Mouse (Mus musculus) kidney, embryonic 14.5 days (tissue): ENCODE measurements at regions not wholly inside any gene's neighbourhood (a gene's known extent, or its start where the extent isn't known, plus 50 kb on each side); places are given as distances from the start of the nearest gene placed in this dataset.
A peak's percentile ranks its signal among the peaks of the same experiment; 100 is the strongest.

Experiments used
- ATAC-seq: fragments of 200-750 bp; cut with Nextera tagmentation; 2 replicates; pipeline ENCODE4 v1.8.0; 2017; ENCODE audit warnings: moderate number of reproducible peaks, mild to moderate bottlenecking, moderate TSS enrichment, moderate library complexity; ENCODE audit not compliant: low FRiP score, low TSS enrichment
- H3K27ac ChIP-seq: fragments of 300-500 bp; sonication (generic); 2 replicates; pipeline ENCODE4 v1.5.1; 2014; ENCODE audit warnings: low read depth, mild to moderate bottlenecking, low read length, moderate library complexity, mixed read lengths
- H3K27me3 ChIP-seq: fragments of 300-500 bp; sonication (generic); 2 replicates; pipeline ENCODE4 v1.6.1; 2014; ENCODE audit warnings: mild to moderate bottlenecking, low read length; ENCODE audit not compliant: control insufficient read depth, insufficient read depth
- H3K36me3 ChIP-seq: fragments of 300-500 bp; sonication (generic); 2 replicates; pipeline ENCODE4 v1.6.1; 2014; ENCODE audit warnings: low read length, mixed read lengths; ENCODE audit not compliant: control insufficient read depth, insufficient read depth
- H3K4me1 ChIP-seq: fragments of 300-500 bp; sonication (generic); 2 replicates; pipeline ENCODE4 v1.6.1; 2014; ENCODE audit warnings: low read length, mixed read lengths; ENCODE audit not compliant: control insufficient read depth, insufficient read depth
- H3K4me2 ChIP-seq: fragments of 300-500 bp; sonication (generic); replicated peaks from 2 replicates; pipeline ENCODE4 v1.6.1; 2014; ENCODE audit warnings: low read depth, mild to moderate bottlenecking, low read length
- H3K4me3 ChIP-seq: fragments of 300-500 bp; sonication (generic); 2 replicates; pipeline ENCODE4 v1.5.1; 2014; ENCODE audit warnings: mild to moderate bottlenecking, low read length
- H3K9ac ChIP-seq: fragments of 300-500 bp; sonication (generic); 2 replicates; pipeline ENCODE4 v1.6.1; 2014; ENCODE audit warnings: low read depth, mild to moderate bottlenecking, low read length, moderate library complexity
- H3K9me3 ChIP-seq: fragments of 300-500 bp; sonication (generic); 2 replicates; pipeline ENCODE4 v1.6.1; 2016; ENCODE audit warnings: low read length; ENCODE audit not compliant: control insufficient read depth
- WGBS: fragments of 180-500 bp; shearing (Covaris S2); extraction: QIAGEN DNeasy Blood & Tissue Kit; methylation state at CpG from one replicate; pipeline ENCODE4 v1.1.7; 2014; 5-methylcytosine and 5-hydroxymethylcytosine counted together

GRCm38 (mm10) chr3:143447005-143447709, 565.4 kb upstream of the Pkn2 start:
- no peak for ATAC-seq
- no peaks in the 10 kb centered on the region for H3K27me3 ChIP-seq
- no peak overlapping the region for H3K4me2 ChIP-seq
- H3K36me3 ChIP-seq, result no peaks in the 10 kb centered on the region
- no peak overlapping the region for H3K4me3 ChIP-seq
- no peak overlapping the region for H3K9ac ChIP-seq
- no peaks in the 10 kb centered on the region for H3K4me1 ChIP-seq
- H3K27ac ChIP-seq, result no peak overlapping the region
- 54% methylated on average over 7 of the region's 7 CpGs for WGBS
- H3K9me3 ChIP-seq, result no peaks in the 10 kb centered on the region

DNA sequence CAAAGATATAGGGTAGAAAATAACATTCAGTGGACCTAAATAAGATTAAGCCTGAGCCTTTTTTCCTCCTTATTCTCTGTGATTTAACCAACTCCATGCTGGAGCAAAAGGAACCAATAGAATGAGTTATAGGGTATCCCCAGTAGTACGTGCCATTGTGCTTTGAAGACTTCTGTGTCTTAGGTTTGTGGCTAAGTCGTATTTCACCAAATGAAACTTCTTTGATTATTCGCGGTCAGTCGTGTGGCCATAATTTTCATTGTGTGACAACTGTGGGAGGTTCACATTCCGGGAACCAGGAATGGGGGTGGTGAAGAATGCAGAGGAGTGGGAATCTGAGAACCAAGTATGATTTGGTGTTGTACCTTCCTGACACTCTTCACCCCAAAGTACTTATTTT, 535.6 kb upstream of the Pkn2 start:
- Histone ChIP-seq H3K27ac (no peak overlapping the region), H3K4me1 (no peaks in the 10 kb centered on the region), H3K4me2 (no peak overlapping the region), H3K9me3 (no peaks in the 10 kb centered on the region), H3K9ac (no peak overlapping the region), H3K36me3 (no peaks in the 10 kb centered on the region), H3K27me3 (no peaks in the 10 kb centered on the region), H3K4me3 (no peak overlapping the region)
- 33% methylated on average over 6 of the region's 6 CpGs for WGBS
- ATAC-seq, result peak; percentile 57; the same call in 1 of the 2 replicates

DNA sequence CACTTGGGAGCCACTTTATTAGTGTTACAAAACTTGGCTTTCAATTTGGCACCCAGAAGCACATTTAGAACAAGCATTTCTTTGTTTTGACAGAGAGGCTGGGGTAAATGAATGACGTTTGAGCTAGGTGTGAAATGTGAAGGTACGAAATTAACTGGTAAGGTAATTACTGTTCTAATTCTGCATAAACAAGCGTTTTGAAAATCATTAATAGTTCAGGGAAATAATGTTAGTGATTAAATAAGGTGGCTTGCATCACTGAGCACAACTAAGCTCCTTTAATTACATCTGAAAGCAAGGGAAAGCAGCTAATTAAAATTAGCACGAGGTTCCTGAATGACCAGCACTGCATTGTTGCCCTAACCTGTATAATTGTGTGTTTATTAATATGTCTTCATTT, 529.9 kb upstream of the Pkn2 start:
- Histone ChIP-seq H3K36me3 (no peaks in the 10 kb centered on the region), H3K4me1 (no peaks in the 10 kb centered on the region), H3K27me3 (no peaks in the 10 kb centered on the region), H3K9ac (no peak overlapping the region), H3K4me2 (no peak overlapping the region), H3K9me3 (no peaks in the 10 kb centered on the region), H3K27ac (no peak overlapping the region), H3K4me3 (no peak overlapping the region)
- no peak for ATAC-seq
- 55% methylated on average over 4 of the region's 4 CpGs for WGBS

GRCm38 (mm10) chr3:143398966-143399365, 517.2 kb upstream of the Pkn2 start:
- H3K36me3 ChIP-seq, result no peaks in the 10 kb centered on the region
- H3K9ac ChIP-seq, result no peak overlapping the region
- 79% methylated on average over 2 of the region's 2 CpGs for WGBS
- no peak overlapping the region for H3K4me3 ChIP-seq
- no peaks in the 10 kb centered on the region for H3K9me3 ChIP-seq
- no peak for ATAC-seq
- no peaks in the 10 kb centered on the region for H3K27me3 ChIP-seq
- H3K4me2 ChIP-seq, result no peak overlapping the region
- H3K4me1 ChIP-seq, result no peaks in the 10 kb centered on the region
- no peak overlapping the region for H3K27ac ChIP-seq

- no peaks in the 10 kb centered on the region for H3K9me3 ChIP-seq
- no peaks in the 10 kb centered on the region for H3K36me3 ChIP-seq
- H3K9ac ChIP-seq, result no peak overlapping the region
- WGBS, result 86% methylated on average over 1 of the region's 1 CpGs
- H3K27me3 ChIP-seq, result no peaks in the 10 kb centered on the region
- no peaks in the 10 kb centered on the region for H3K4me1 ChIP-seq
- no peak for ATAC-seq
- H3K4me2 ChIP-seq, result no peak overlapping the region
- H3K27ac ChIP-seq, result no peak overlapping the region
- H3K4me3 ChIP-seq, result no peak overlapping the region
Observed at GRCm38 (mm10) chr3:143384357-143384756, 502.6 kb upstream of the Pkn2 start.

GRCm38 (mm10) chr3:143379193-143379592, 497.4 kb upstream of the Pkn2 start:
- Histone ChIP-seq H3K27ac (no peak overlapping the region), H3K27me3 (no peaks in the 10 kb centered on the region), H3K36me3 (no peaks in the 10 kb centered on the region), H3K4me2 (no peak overlapping the region), H3K4me1 (no peaks in the 10 kb centered on the region), H3K9me3 (no peaks in the 10 kb centered on the region), H3K4me3 (no peak overlapping the region), H3K9ac (no peak overlapping the region)
- ATAC-seq, result peak; percentile 85
- 10% methylated on average over 13 of the region's 13 CpGs for WGBS

GRCm38 (mm10) chr3:143377446-143377845, 495.6 kb upstream of the Pkn2 start:
- H3K4me1 ChIP-seq, result no peaks in the 10 kb centered on the region
- H3K27me3 ChIP-seq, result no peaks in the 10 kb centered on the region
- no peak overlapping the region for H3K27ac ChIP-seq
- no peaks in the 10 kb centered on the region for H3K9me3 ChIP-seq
- H3K4me3 ChIP-seq, result no peak overlapping the region
- WGBS, result 85% methylated on average over 5 of the region's 5 CpGs
- ATAC-seq, result no peak
- no peak overlapping the region for H3K9ac ChIP-seq
- no peaks in the 10 kb centered on the region for H3K36me3 ChIP-seq
- no peak overlapping the region for H3K4me2 ChIP-seq

- WGBS, result 35% methylated on average over 10 of the region's 10 CpGs
- ATAC-seq, result peak; percentile 60; the same call in 1 of the 2 replicates
Observed at GRCm38 (mm10) chr3:143375527-143376061, 493.8 kb upstream of the Pkn2 start.

DNA sequence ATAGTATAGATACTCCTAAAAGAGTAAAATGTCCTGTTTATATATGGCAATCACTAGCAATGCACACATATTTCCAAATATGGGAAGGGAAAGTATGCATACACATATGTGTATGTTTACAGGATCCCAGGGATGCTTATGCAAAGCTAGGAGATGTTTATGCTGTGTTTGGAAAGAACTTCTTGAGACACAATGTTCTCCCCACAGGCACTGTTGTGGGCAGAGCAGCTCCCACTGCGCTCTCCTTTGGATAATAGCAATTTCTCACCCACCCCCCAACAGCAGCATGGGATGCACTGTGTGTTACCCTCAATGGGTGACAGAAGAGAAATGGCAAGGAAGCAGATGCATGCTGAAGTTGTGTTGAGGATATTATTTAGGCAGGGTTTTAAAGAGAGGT, 491.7 kb upstream of the Pkn2 start:
- Histone ChIP-seq H3K4me2 (no peak overlapping the region), H3K9ac (no peak overlapping the region), H3K4me3 (no peak overlapping the region), H3K36me3 (no peaks in the 10 kb centered on the region), H3K4me1 (no peaks in the 10 kb centered on the region), H3K9me3 (no peaks in the 10 kb centered on the region), H3K27ac (no peak overlapping the region), H3K27me3 (no peaks in the 10 kb centered on the region)
- no peak for ATAC-seq
- WGBS, result 100% methylated on average over 1 of the region's 1 CpGs

More at GRCm38 (mm10) chr3:143375527-143376061, 493.8 kb upstream of the Pkn2 start:
- Histone ChIP-seq H3K36me3 (no peaks in the 10 kb centered on the region), H3K27me3 (no peaks in the 10 kb centered on the region), H3K4me1 (no peaks in the 10 kb centered on the region), H3K9me3 (no peaks in the 10 kb centered on the region), H3K4me3 (no peak overlapping the region), H3K27ac (no peak overlapping the region), H3K4me2 (no peak overlapping the region; the same call in 1 of the 2 replicates), H3K9ac (no peak overlapping the region)
